Mouse (Mus musculus): ENCODE data around the gene Dst.
"Not testable (repeated sequence)": the region's sequence is repeated elsewhere in the genome, so short reads cannot be mapped to it uniquely, and the experiment has no call there.

The Dst gene

GRCm38 (mm10) chr1:34293198-34293597 is 385.2 kb downstream of the Dst start:
- no peak for DNase-seq (ENCODE audit: low spot score)

GRCm38 (mm10) chr1:34297636-34298035 is 389.6 kb downstream of the Dst start:
- no peak for DNase-seq (ENCODE audit: low spot score)

GRCm38 (mm10) chr1:34298631-34299184 is 390.7 kb downstream of the Dst start:
- peak; percentile 32 for DNase-seq (ENCODE audit: low spot score)

- DNase-seq (ENCODE audit: low spot score): no peak
These were observed 391.5 kb downstream of the Dst start for GRCm38 (mm10) chr1:34299507-34299906.

- no peak for DNase-seq (ENCODE audit: low spot score)
These were observed 392.4 kb downstream of the Dst start for GRCm38 (mm10) chr1:34300309-34300980.

GRCm38 (mm10) chr1:34304227-34304626 is 396.2 kb downstream of the Dst start:
- no peak for DNase-seq (ENCODE audit: low spot score)

- no peak for DNase-seq (ENCODE audit: low spot score)
These were observed 398.7 kb downstream of the Dst start for GRCm38 (mm10) chr1:34306741-34307140.

GRCm38 (mm10) chr1:34307191-34307590 is 399.2 kb downstream of the Dst start:
- no peak for DNase-seq (ENCODE audit: low spot score)

- not testable (repeated sequence) for DNase-seq (ENCODE audit: low spot score)
These were observed 400.8 kb downstream of the Dst start for GRCm38 (mm10) chr1:34308841-34309240.

- no peak for DNase-seq (ENCODE audit: low spot score)
These were observed 401.4 kb downstream of the Dst start for GRCm38 (mm10) chr1:34309396-34309795.

- DNase-seq (ENCODE audit: low spot score): no peak
These were observed 402.7 kb downstream of the Dst start for GRCm38 (mm10) chr1:34310532-34311250.

GRCm38 (mm10) chr1:34312806-34313205 is 404.8 kb downstream of the Dst start:
- no peak for DNase-seq (ENCODE audit: low spot score)

GRCm38 (mm10) chr1:34315381-34315780 is 407.4 kb downstream of the Dst start:
- no peak for DNase-seq (ENCODE audit: low spot score)

GRCm38 (mm10) chr1:34324255-34324654 is 416.2 kb downstream of the Dst start:
- no peak for DNase-seq (ENCODE audit: low spot score)

GRCm38 (mm10) chr1:34328606-34329005 is 420.6 kb downstream of the Dst start:
- no peak for DNase-seq (ENCODE audit: low spot score)

GRCm38 (mm10) chr1:34331767-34332166 is 423.7 kb downstream of the Dst start:
- peak; percentile 22 for DNase-seq (ENCODE audit: low spot score)
